Mouse (Mus musculus) erythroid progenitor cell, adult 5-6 weeks (primary cell): ENCODE results near the gene Ezh1. TPM values are rescaled to one million over a fixed set of nuclear protein-coding genes. Genes with fewer than 3 reads are reported as not detected.

Source experiments
- ATAC-seq: replicated peaks from 2 replicates; pipeline ENCODE4 v1.8.0; 2016; ENCODE audit warnings: moderate number of reproducible peaks, mild to moderate bottlenecking, moderate TSS enrichment, inconsistent platforms; ENCODE audit not compliant: poor library complexity, low FRiP score, severe bottlenecking
- total RNA-seq, 2 experiments: library from RNA; stranded (forward) in 1 of 2; stranded (reverse) in 1 of 2; fragments of 150-400 nt in 1 of 2; fragments of 186-747, 209-891 nt in 1 of 2; gene quantifications; 2 replicates each; pipeline versions ENCODE4 v1.2.3 to v1.2.4; 2015 to 2017; ENCODE audit warnings: low replicate concordance in 2 of 2

The Ezh1 gene
- total RNA-seq, 2 experiments from 2014 or later, result 32.3 to 43.8 TPM

DNA sequence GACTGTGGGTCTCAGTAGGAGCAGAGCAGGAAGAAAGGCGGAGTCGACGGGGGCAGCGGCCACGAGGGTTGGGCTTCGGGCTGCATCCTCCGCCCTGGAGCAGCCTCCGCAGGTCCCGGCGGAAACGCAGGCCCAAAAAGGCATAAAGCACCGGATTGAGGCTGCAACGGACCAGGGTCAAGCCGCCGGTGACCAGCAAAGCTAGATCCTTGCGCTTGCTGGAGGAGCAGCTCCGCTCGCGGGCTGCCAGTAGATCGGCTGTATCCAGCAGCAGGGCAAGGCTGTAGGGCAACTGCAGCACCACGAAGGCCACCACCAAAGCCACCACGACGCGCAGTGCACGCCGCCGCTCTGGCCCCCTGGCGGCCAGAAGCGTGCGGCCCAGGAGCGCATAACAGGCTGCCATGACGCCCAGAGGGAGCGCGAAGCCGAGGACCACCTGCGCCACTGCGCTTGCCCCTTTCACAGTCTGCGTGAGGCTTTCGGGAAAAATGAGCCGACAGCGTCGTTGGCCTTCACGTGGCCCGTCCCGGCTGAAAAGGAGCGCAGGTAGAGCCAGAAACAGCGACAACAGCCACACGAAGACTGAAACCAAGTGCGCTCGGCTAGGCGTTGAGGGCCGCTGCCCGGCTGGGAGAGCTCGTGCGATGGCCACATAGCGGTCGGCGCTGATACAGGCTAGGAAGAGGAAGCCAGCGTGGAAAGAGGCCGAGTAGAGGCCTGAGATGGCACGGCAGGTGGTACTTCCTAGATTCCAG is 52.5 kb downstream of the Ezh1 start:
- peak; percentile 80 for ATAC-seq

DNA sequence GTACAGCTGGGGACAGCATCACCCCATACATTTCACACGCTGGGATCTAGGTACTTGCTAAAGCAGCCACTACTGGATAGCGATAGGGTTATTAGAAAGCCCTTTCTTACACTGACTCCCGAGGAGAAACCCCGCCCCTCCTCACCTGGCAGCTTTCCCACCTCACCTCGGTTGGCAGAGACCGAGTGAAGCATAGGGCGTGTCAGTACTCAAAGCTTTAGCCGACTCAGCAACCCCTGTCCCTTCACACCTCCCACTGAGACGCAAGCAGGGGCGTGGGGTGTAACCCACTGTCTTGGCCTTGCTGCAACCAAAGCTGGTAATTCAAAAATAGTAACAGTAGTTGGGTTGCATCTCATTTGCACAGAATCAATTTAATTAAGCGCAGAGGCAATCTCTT is 53.2 kb downstream of the Ezh1 start:
- ATAC-seq, result no peak

DNA sequence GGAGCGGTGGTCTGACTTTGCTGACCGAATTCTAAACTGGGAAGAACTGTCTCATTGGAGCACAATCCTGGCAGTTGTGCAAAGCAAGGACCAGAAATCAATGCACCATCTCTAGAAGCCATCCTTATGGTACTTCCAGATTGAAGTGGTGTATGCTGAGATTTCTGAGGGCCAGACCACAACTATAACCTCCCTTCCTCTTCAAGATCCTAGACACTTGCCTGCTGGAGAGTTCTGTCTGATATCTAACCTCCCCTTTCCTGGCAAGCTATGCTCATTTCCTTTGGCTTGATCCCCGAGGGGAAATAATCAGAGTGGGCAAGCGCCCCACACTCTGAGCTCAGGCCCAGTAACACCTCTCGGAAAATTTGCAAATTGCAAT is 53.8 kb downstream of the Ezh1 start:
- ATAC-seq, result no peak

- ATAC-seq, result no peak
Observed at GRCm38 (mm10) chr11:101171721-101172433, 54.4 kb downstream of the Ezh1 start.

DNA sequence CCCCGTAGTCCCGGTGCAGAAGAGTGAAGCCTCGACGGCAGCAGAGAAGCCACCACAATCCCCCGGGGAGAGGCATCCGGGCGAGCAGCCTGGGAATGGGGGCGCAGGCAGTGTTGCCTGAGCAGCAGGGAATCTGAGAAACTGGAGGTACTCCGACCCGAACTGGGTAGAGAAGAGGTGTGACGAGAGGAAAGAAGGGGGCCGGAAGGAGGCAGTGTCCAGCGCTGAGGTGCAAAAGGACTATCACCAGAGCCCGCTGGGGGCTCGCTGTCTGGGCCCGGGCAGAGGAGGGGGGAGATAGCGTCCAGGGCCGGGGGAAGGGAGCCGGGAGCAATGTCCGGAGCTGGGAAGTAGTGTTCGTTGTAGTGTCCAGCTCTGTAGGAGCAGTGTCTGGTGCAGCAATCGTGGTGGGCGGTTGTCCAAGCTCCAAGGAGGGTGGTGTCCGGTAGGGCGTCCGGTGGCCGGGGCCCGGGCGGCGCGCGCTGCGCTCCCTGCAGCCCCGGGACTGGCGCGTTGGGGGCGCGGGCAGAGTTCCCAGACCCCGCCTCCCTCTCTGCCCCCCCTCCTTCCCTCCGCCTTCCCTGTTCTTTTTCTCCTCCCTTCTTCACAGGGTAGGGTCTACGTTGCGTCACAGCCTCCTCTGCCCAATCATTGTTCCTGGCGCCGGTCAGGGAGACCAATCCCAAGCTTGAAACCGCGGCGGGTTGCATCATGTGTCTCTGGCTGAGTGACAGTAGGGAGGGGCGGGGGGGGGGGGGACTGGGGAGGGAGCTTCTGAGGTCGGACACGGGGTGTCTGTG is 55.3 kb downstream of the Ezh1 start, which contains the start of gene Plekhh3:
Gene Plekhh3 (minus strand): TSS at position 541 of the 800 bp plus-strand sequence.
- ATAC-seq, result no peak

DNA sequence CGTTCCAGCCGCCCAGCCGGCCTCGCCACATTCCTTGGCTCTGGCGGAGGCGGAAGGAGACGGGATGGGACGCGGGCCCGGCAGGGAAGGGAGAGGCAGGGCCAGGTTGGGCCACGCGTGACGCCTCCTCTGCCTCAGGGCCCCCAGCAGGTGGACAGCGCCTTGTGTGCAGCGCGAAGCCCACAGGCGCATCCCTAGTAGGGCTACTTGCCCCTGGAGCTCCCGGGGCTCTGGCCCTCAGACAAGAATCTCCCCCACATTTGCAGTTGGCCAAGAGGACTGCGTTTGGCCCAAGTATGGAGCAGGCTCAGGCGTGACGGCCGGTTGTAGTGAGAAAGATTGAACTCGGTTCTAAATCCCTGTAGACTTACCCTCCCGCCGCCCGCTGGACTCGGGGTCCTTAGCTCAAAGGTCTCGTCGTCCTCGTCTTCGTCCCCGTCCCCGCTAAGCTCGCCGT is 55.9 kb downstream of the Ezh1 start, which contains the start of gene Cntnap1:
Gene Cntnap1 (plus strand): TSS at position 170 of the 457 bp plus-strand sequence.
- ATAC-seq, result no peak

DNA sequence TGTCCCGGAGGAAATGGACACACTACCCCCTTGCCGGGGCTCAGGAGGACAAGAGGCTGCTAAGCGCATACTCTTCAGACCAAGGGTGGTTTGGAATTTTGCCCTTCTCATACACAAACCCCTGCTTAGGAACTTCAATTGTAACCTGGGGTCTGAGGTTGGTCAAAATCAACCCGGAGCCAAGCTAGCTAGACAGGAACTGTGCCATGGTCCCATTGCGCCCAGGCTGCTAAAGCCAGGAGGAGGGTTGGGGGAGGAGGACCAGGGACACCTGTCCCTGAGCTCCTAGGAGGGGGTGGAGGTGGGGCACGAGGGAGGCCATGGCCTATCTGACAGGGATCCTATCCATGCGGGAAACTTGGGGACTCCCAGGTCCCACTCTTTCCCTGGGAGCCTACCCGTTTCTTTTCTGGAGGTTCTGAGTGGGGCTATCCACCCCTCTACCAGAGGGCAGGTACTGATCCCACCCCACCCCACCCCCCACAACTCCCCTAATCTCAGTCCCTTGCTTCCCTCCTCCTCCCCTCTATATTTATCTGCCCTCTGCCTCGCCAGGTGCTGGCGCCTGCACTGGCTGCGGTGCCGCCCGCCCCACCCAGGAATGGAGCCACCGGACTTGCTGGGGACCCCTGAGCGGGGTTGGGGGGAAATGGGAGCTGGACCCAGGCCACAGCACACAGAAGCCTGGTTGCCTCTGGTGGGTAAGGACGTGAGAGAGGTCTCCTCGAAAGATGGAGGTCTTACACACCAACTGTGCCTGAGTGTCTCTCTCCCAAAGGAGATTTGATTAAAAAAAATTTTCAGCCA is 56.8 kb downstream of the Ezh1 start:
- ATAC-seq, result no peak

DNA sequence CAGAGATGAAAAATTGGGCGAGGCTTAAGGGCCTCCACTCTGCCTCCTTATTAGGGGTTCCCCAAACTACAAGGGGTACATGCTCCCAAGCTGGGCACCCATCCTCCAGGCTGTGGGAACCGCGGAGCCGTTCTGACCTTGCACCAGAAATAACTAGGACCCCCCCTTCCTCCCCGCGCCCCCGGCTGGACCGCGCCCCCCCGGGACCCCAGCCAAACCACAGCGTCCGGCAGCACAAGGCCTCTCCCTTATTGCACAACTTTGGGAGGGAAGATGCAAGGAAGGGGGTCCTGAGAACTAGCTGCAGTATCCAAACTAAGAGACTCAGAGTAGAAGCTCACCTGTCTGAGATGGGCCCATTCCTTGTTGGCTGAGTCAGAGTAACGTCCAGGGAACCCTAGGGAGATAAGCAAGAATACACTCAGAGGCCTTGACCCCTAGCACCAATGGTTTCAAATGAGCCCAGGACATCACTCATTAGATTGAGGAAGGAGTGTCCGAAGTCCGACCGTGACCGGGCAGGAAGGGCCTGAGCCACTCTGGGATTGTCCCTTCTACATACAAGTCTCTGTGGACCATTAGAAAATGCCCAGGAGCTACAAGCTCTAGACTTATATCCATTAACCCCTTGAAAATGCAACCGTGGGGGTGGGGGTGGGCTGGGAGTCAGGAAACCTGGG is 57.8 kb downstream of the Ezh1 start:
- no peak for ATAC-seq

DNA sequence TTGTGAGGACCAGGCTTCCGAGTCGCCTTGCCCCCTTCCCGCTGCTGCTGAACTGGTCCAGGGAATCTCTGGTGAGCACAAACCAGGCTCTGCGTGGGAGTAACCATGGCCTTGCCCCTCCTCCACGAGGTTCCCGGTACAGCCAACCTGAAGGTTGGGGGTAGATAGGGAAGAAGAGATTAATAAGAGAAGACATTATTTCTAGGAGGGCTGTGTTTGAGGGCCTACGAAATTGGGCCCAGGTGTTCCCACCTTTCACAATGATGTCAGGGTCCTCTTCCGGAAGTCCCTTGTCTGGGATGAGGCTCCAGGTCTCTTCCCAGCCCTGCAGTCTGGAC is 58.3 kb downstream of the Ezh1 start:
- no peak for ATAC-seq

- ATAC-seq, result no peak
Observed at GRCm38 (mm10) chr11:101167211-101167962, 58.9 kb downstream of the Ezh1 start.

- ATAC-seq, result no peak
Observed at GRCm38 (mm10) chr11:101166357-101166756, 59.9 kb downstream of the Ezh1 start.

GRCm38 (mm10) chr11:101164677-101165580 is 61.3 kb downstream of the Ezh1 start:
- ATAC-seq, result no peak

GRCm38 (mm10) chr11:101164351-101164665 is 62.0 kb downstream of the Ezh1 start:
- ATAC-seq, result no peak

GRCm38 (mm10) chr11:101163476-101164350 is 62.5 kb downstream of the Ezh1 start:
- ATAC-seq, result no peak

DNA sequence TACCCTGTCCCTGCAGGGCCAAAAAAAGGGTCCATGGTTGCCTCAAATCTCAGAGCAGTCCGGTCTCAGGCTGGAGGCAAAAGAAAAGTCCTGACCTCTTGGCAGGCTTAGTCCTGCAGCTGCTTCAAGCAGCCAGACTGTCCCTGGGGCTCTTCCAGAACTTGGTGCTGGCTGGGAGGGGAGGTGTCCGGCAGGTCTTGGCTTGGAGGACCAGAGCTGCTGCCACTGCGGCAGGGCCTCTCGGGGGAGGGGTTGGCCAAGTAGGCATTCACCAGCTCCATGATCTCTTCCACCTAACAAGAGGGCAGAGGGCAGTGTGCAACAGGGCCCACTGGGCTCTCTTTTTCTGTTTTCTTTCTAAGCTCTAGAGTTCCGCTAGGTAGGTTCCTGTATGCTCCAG is 63.5 kb downstream of the Ezh1 start:
- no peak for ATAC-seq

DNA sequence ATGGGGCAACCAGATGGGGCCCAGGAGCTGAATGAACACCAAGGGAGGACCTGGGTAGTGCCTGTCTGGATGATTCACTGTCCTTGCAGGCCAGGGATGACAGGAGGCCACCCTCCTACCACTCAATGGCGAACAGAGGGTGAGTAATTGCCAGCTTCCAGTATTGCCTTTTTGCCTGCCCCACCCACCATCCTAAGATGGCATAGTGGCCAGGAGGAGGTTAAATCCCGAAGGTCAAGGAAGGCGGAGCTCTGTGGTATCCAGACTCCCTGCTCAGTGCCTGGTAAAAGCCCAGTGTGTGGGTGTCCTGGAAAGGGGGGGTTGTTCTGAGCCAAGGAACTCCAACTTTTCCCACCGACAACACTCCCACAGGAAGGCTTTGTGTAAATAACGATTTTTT is 64.0 kb downstream of the Ezh1 start:
- no peak for ATAC-seq

GRCm38 (mm10) chr11:101161551-101161950 is 64.7 kb downstream of the Ezh1 start:
- no peak for ATAC-seq
